Mouse (Mus musculus) liver, embryonic 16.5 days (tissue): ENCODE measurements around the gene Ankrd16. TPM values are rescaled to one million over a fixed set of nuclear protein-coding genes. Genes with fewer than 3 reads are reported as not detected.

Experiments
- ATAC-seq: fragments of 200-750 bp; cut with Nextera tagmentation; 2 replicates; pipeline ENCODE4 v1.8.0; 2017; ENCODE audit warnings: low read depth, mild to moderate bottlenecking, moderate number of reproducible peaks, moderate library complexity
- H3K27ac ChIP-seq: fragments of 300-500 bp; sonication (generic); 2 replicates; pipeline ENCODE4 v1.5.1; 2014; ENCODE audit warnings: mild to moderate bottlenecking, low read length
- H3K27me3 ChIP-seq: fragments of 300-500 bp; sonication (generic); 2 replicates; pipeline ENCODE4 v1.6.1; 2014; ENCODE audit warnings: low read depth, low read length, mixed read lengths; ENCODE audit not compliant: control insufficient read depth, insufficient read depth
- H3K36me3 ChIP-seq: fragments of 300-500 bp; sonication (generic); 2 replicates; pipeline ENCODE4 v1.6.1; 2014; ENCODE audit warnings: mild to moderate bottlenecking; ENCODE audit not compliant: control insufficient read depth, insufficient read depth
- H3K4me1 ChIP-seq: fragments of 300-500 bp; sonication (generic); 2 replicates; pipeline ENCODE4 v1.6.1; 2014; ENCODE audit warnings: low read depth, low read length, mixed read lengths; ENCODE audit not compliant: control insufficient read depth
- H3K4me2 ChIP-seq: fragments of 300-500 bp; sonication (generic); 2 replicates; pipeline ENCODE4 v1.6.1; 2014; ENCODE audit warnings: low read depth, low read length, mixed read lengths
- H3K4me3 ChIP-seq: fragments of 300-500 bp; sonication (generic); 2 replicates; pipeline ENCODE4 v1.5.1; 2014; ENCODE audit warnings: low read depth, mild to moderate bottlenecking, low read length
- H3K9ac ChIP-seq: fragments of 300-500 bp; sonication (generic); 2 replicates; pipeline ENCODE4 v1.6.1; 2014; ENCODE audit warnings: low read depth, low read length
- H3K9me3 ChIP-seq: fragments of 300-500 bp; sonication (generic); replicated peaks from 2 replicates; pipeline ENCODE4 v1.6.1; 2016; ENCODE audit warnings: low read length; ENCODE audit not compliant: control insufficient read depth
- WGBS: fragments of 180-500 bp; shearing (Covaris S2); extraction: QIAGEN DNeasy Blood & Tissue Kit; methylation state at CpG from one replicate; pipeline ENCODE4 v1.1.7; 2014; ENCODE audit not compliant: insufficient replicate concordance; 5-methylcytosine and 5-hydroxymethylcytosine counted together
- polyA plus RNA-seq: library from polyadenylated mRNA; unstranded; fragments of >200 nt; fragmentation: Nextera tagmentation; extraction: Ambion mirVana; gene quantifications from 2 replicates; pipeline ENCODE4 v1.2.1, GENCODE M21; 2015

Gene Ankrd16
- polyA plus RNA-seq, 1 experiment from 2014 or later = 12.2 TPM

GRCm38 (mm10) chr2:11794668-11795067 lies 17.0 kb downstream of the Ankrd16 start:
- ATAC-seq = no peak
- no peaks in the 10 kb centered on the region for H3K9me3 ChIP-seq
- 61% methylated on average over 4 of the region's 4 CpGs for WGBS

GRCm38 (mm10) chr2:11797930-11798364 lies 20.3 kb downstream of the Ankrd16 start:
- ATAC-seq = no peak
- H3K36me3 ChIP-seq = no peaks in the 10 kb centered on the region
- H3K4me2 ChIP-seq = no peak overlapping the region
- 51% methylated on average over 5 of the region's 5 CpGs for WGBS
- no peak overlapping the region for H3K9ac ChIP-seq
- no peaks in the 10 kb centered on the region for H3K27me3 ChIP-seq
- H3K27ac ChIP-seq = no peak overlapping the region
- H3K9me3 ChIP-seq = no peaks in the 10 kb centered on the region
- no peak overlapping the region for H3K4me3 ChIP-seq
- no peaks in the 10 kb centered on the region for H3K4me1 ChIP-seq

More at GRCm38 (mm10) chr2:11794668-11795067, 17.0 kb downstream of the Ankrd16 start:
- Histone ChIP-seq H3K27ac (no peak overlapping the region), H3K9ac (no peak overlapping the region), H3K4me2 (no peak overlapping the region), H3K4me1 (no peaks in the 10 kb centered on the region), H3K27me3 (no peaks in the 10 kb centered on the region), H3K36me3 (peaks cover 8% of the 10 kb centered on the region), H3K4me3 (no peak overlapping the region)

GRCm38 (mm10) chr2:11801299-11801930 lies 23.7 kb downstream of the Ankrd16 start:
- Histone ChIP-seq H3K4me1 (no peaks in the 10 kb centered on the region), H3K36me3 (no peaks in the 10 kb centered on the region), H3K4me3 (no peak overlapping the region), H3K27ac (no peak overlapping the region), H3K9me3 (no peaks in the 10 kb centered on the region), H3K4me2 (no peak overlapping the region), H3K9ac (no peak overlapping the region), H3K27me3 (no peaks in the 10 kb centered on the region)
- no peak for ATAC-seq
- WGBS = 44% methylated on average over 2 of the region's 2 CpGs

Other genes with a start within 250 kb of the Ankrd16 start
- gene Pfkfb3, start 223.8 kb upstream of the Ankrd16 start, polyA plus RNA-seq = 5.8 and 6.1 TPM in 2 replicates
- gene Rbm17, start 173.7 kb upstream of the Ankrd16 start, polyA plus RNA-seq = 43.9 and 48.7 TPM in 2 replicates
- not detected in 2 replicates for gene Gm17490, start 151.6 kb upstream of the Ankrd16 start, polyA plus RNA-seq
- not detected in 2 replicates for gene Il2ra, start 135.1 kb upstream of the Ankrd16 start, polyA plus RNA-seq
- 7.3 and 8.8 TPM in 2 replicates for gene Il15ra, start 72.6 kb upstream of the Ankrd16 start, polyA plus RNA-seq
- gene Fbh1, start 294 bp upstream of the Ankrd16 start, polyA plus RNA-seq = 25.9 and 27.7 TPM in 2 replicates